Mouse (Mus musculus): ENCODE measurements at regions not wholly inside any gene's neighbourhood (a gene's known extent, or its start where the extent isn't known, plus 50 kb on each side); places are given as distances from the start of the nearest gene placed in this dataset.

DNA sequence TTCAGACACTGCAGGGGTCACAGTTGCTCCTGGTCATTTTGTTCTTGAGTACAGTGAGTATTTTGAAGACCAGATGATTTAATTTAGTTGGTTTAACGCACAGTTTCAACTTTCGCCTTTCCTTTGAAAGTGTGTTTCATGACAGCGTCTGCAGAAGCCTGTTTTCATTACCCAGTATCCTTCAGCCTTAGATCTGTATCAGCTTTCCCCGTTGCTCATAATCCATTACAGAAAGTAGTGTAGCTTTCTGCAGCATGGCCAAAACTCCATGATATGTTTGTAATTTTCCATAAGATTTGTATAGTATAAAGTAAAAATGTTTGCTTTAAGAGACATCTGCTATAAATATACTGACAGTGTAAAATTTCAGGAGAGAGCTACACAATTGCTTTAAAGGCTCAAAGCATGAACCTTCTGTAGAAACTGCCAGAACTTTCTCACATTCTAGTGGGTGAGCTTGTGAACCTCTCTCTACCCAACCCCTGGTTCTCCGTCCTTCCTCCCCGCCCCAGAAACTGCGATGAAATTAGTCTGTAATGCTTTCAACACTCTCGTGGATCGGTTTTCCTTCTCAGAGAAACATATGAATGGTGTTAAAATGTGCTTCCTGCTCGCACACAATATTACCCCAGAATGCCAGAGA, 506.6 kb upstream of the Adgrl2 start:
- no peaks in the 10 kb centered on the region for H3K27me3 ChIP-seq
- WGBS: 28% methylated on average over 10 of the region's 10 CpGs
- no peak overlapping the region for H3K9ac ChIP-seq
- peak overlapping the region; percentile 16; the same call in 1 of the 2 replicates for H3K4me3 ChIP-seq (replicated peaks)
- no peaks in the 10 kb centered on the region for H3K9me3 ChIP-seq (replicated peaks)
- peak overlapping the region; percentile 41 for H3K4me2 ChIP-seq (replicated peaks)
- no peak for ATAC-seq (ENCODE audit: insufficient number of reproducible peaks, low FRiP score, low TSS enrichment, low read depth)
- peaks cover 5% of the 10 kb centered on the region; the same call in 1 of the 2 replicates for H3K4me1 ChIP-seq
- no peaks in the 10 kb centered on the region for H3K36me3 ChIP-seq
- H3K27ac ChIP-seq (replicated peaks): peak overlapping the region; percentile 58

DNA sequence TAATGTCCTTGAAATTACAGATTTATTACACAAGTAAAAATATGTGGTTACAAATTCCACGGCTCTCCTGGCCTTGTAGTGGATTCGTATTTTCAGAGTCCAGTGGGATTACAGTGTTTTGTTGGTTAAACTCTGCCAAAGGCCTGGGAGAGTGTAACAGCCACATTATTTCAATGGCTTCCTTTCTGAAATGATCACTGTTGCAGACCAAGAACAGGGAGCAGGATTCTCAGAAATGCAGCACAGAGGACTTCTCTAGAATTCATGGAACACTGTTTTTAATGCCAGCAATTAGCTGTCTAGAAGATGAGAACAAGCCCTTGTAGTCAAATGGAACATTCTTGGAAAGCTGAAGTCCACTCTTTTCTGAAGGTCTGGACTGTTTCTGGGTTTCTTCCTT, 505.8 kb upstream of the Adgrl2 start:
- Histone ChIP-seq H3K9ac (no peak overlapping the region), H3K36me3 (no peaks in the 10 kb centered on the region), H3K27ac (replicated peaks) (peak overlapping the region; percentile 58; the same call in 1 of the 2 replicates), H3K4me2 (replicated peaks) (0 out of 2 replicates have a peak overlapping the region, but pooled peaks have one; percentile 41), H3K9me3 (replicated peaks) (no peaks in the 10 kb centered on the region), H3K4me1 (peaks cover 5% of the 10 kb centered on the region; the same call in 1 of the 2 replicates), H3K27me3 (no peaks in the 10 kb centered on the region), H3K4me3 (replicated peaks) (no peak overlapping the region)
- 42% methylated on average over 2 of the region's 2 CpGs for WGBS
- ATAC-seq (ENCODE audit: insufficient number of reproducible peaks, low FRiP score, low TSS enrichment, low read depth): no peak

DNA sequence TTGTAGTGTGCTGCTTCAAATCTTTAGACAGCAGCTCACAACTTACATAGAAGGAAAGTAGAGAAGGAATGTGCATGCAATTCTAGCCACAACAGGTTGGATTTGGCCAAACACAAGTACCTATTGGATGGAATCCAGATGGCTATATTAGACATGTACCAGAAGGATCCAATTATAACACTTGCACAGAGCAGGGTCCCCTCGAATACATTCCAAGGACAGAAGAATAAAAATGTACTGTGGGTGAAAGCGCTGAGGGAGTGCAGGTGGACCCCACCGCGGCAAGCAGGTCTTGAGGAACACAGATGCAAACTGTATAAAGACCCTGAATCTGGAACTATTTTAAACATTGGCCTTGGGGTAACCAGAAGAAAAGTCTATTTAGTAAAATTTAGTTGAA, 497.8 kb upstream of the Adgrl2 start:
- H3K9me3 ChIP-seq (replicated peaks): no peaks in the 10 kb centered on the region
- no peak overlapping the region for H3K4me3 ChIP-seq (replicated peaks)
- 0 out of 2 replicates have a peak, but pooled peaks cover 3% of the 10 kb centered on the region for H3K4me1 ChIP-seq
- 28% methylated on average over 4 of the region's 4 CpGs for WGBS
- H3K4me2 ChIP-seq (replicated peaks): no peak overlapping the region
- H3K27me3 ChIP-seq: no peaks in the 10 kb centered on the region
- H3K9ac ChIP-seq: no peak overlapping the region
- no peak for ATAC-seq (ENCODE audit: insufficient number of reproducible peaks, low FRiP score, low TSS enrichment, low read depth)
- H3K27ac ChIP-seq (replicated peaks): no peak overlapping the region
- H3K36me3 ChIP-seq: no peaks in the 10 kb centered on the region

DNA sequence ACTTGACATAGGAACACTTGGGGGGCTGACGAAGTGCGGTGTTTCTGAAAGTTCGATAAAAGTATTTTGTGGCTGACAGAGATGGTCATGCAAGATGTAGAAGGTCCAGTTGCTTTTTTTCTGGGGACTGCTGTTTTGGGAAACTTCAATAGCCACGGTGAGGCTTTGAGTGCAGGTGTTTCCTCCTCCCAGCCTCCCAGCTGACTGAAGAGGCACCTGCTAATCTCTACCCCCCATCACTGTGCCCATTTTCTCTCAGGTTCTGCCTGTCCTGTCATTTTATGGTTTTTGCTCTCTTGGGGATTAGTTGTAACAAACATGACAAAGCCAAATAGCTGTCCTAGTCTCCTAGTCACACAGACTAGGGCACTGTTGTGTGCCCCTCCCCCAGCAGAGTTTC, 495.1 kb upstream of the Adgrl2 start:
- H3K4me3 ChIP-seq (replicated peaks): no peak overlapping the region
- 76% methylated on average over 4 of the region's 4 CpGs for WGBS
- no peak for ATAC-seq (ENCODE audit: insufficient number of reproducible peaks, low FRiP score, low TSS enrichment, low read depth)
- no peaks in the 10 kb centered on the region for H3K36me3 ChIP-seq
- H3K4me2 ChIP-seq (replicated peaks): no peak overlapping the region
- H3K27me3 ChIP-seq: no peaks in the 10 kb centered on the region
- H3K4me1 ChIP-seq: 0 out of 2 replicates have a peak, but pooled peaks cover 3% of the 10 kb centered on the region
- H3K27ac ChIP-seq (replicated peaks): no peak overlapping the region
- no peak overlapping the region for H3K9ac ChIP-seq
- no peaks in the 10 kb centered on the region for H3K9me3 ChIP-seq (replicated peaks)

DNA sequence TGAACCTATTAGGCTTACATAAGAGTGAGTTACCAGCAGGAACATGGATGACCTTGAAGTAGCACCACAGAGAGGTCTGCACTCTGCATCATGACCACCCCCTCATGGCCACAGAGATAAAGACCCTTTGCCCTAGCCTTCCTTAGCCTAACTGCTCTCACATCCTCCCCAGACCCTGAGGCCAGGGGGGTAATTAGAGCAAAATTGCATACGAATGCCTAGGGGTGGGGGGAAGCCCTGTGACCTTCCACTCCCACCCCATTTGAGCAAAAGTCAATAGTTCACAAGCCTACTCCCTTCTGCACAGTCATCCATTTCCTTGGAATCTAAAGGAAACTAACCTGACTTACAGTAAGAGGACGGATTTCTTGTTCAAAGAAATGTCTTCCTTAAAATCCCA, 494.0 kb upstream of the Adgrl2 start:
- Histone ChIP-seq H3K9me3 (replicated peaks) (no peaks in the 10 kb centered on the region), H3K4me1 (0 out of 2 replicates have a peak, but pooled peaks cover 3% of the 10 kb centered on the region), H3K9ac (no peak overlapping the region), H3K36me3 (no peaks in the 10 kb centered on the region), H3K4me2 (replicated peaks) (no peak overlapping the region), H3K27ac (replicated peaks) (no peak overlapping the region), H3K27me3 (no peaks in the 10 kb centered on the region), H3K4me3 (replicated peaks) (no peak overlapping the region)
- ATAC-seq (ENCODE audit: insufficient number of reproducible peaks, low FRiP score, low TSS enrichment, low read depth): no peak
- 57% methylated on average over 2 of the region's 2 CpGs for WGBS

DNA sequence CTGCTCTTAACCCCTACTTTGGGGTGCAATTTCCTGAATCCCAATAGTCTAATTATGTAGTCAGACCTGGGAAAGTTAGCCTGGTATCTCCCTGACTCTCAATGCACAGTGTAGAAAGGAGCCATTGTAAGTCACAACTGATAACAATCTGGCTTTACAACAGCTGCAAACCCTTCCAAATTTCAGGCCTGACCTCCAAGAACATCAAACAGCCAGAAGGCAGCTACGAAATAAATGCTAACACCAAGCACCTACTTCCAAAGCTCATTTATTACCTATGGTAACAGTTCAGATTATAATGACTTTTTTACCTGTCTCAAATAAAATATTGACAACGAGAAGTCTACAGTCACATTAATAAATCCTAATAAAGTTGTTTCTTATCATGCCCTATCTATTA, 485.8 kb upstream of the Adgrl2 start:
- H3K4me1 ChIP-seq: no peaks in the 10 kb centered on the region
- H3K9ac ChIP-seq: no peak overlapping the region
- H3K4me3 ChIP-seq (replicated peaks): no peak overlapping the region
- WGBS: 65% methylated on average over 2 of the region's 2 CpGs
- H3K36me3 ChIP-seq: no peaks in the 10 kb centered on the region
- H3K9me3 ChIP-seq (replicated peaks): no peaks in the 10 kb centered on the region
- ATAC-seq (ENCODE audit: insufficient number of reproducible peaks, low FRiP score, low TSS enrichment, low read depth): no peak
- no peak overlapping the region for H3K27ac ChIP-seq (replicated peaks)
- no peaks in the 10 kb centered on the region for H3K27me3 ChIP-seq
- H3K4me2 ChIP-seq (replicated peaks): no peak overlapping the region

DNA sequence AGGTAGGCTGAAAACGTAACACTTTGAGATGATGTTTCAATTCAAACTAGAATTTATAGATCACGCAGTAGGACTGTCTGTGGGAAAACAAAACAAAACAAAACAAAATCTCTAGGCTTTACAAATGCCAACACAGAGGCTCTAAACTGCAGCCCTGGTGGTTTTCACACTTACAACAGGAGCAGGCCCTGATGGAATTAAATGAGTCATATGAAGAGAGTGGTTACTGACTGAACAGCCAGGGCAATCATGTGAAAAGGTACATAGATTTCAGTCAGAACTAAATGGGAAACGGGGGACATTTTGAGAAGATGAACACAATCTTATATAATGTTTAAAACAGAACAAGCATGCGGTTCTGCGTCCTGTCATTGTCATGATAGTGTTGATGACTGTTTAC, 476.6 kb upstream of the Adgrl2 start:
- Histone ChIP-seq H3K36me3 (no peaks in the 10 kb centered on the region), H3K27me3 (no peaks in the 10 kb centered on the region), H3K4me3 (replicated peaks) (no peak overlapping the region), H3K9me3 (replicated peaks) (no peaks in the 10 kb centered on the region), H3K4me1 (no peaks in the 10 kb centered on the region), H3K27ac (replicated peaks) (no peak overlapping the region), H3K9ac (no peak overlapping the region), H3K4me2 (replicated peaks) (no peak overlapping the region)
- WGBS: 91% methylated on average over 5 of the region's 5 CpGs
- ATAC-seq (ENCODE audit: insufficient number of reproducible peaks, low FRiP score, low TSS enrichment, low read depth): no peak

DNA sequence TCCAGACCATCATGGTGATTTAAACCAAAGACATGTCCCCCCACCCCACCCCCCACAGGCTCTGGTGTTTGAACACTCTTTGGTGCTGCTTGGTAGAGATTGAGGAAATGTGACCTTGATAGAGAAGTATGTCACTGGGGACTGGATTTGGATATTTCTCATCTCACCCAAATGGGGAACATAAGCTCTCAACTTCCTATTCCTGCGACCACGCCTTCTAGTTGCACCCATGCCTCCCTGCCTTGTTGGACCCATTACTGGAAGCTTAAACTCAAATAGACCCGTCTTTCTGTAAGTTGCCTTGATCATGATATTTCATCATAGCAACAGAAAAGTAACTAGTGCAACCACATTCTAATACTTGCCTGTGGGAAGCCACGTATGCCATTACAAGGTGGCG, 474.2 kb upstream of the Adgrl2 start:
- WGBS: 92% methylated on average over 5 of the region's 5 CpGs
- Histone ChIP-seq H3K4me3 (replicated peaks) (no peak overlapping the region), H3K9me3 (replicated peaks) (no peaks in the 10 kb centered on the region), H3K9ac (no peak overlapping the region), H3K36me3 (no peaks in the 10 kb centered on the region), H3K27ac (replicated peaks) (no peak overlapping the region), H3K27me3 (no peaks in the 10 kb centered on the region), H3K4me1 (no peaks in the 10 kb centered on the region), H3K4me2 (replicated peaks) (no peak overlapping the region)
- no peak for ATAC-seq (ENCODE audit: insufficient number of reproducible peaks, low FRiP score, low TSS enrichment, low read depth)

DNA sequence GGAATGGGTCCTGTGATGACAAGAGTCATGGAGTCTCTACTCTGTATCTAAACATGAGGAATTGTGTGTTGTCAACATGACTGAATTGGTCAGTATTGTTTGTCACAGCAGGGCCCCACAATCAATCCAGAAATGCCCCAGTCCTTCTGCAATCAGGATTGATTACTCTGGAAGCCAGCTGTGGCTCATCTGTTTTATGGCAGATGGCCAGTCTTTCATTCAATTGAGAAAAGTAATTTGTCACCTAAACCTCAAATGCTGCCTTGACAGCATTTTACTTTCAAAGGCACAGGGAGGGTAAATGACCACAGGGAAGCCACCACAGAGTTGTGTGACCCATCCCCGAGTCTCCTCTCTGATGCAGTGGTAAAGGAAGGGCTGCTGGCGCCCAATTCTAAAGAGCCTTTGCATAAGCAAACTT, 471.8 kb upstream of the Adgrl2 start:
- no peaks in the 10 kb centered on the region for H3K36me3 ChIP-seq
- H3K27me3 ChIP-seq: no peaks in the 10 kb centered on the region
- H3K4me1 ChIP-seq: no peaks in the 10 kb centered on the region
- no peak overlapping the region for H3K4me2 ChIP-seq (replicated peaks)
- no peak overlapping the region for H3K4me3 ChIP-seq (replicated peaks)
- no peak for ATAC-seq (ENCODE audit: insufficient number of reproducible peaks, low FRiP score, low TSS enrichment, low read depth)
- H3K9me3 ChIP-seq (replicated peaks): no peaks in the 10 kb centered on the region
- WGBS: 75% methylated on average over 2 of the region's 2 CpGs
- no peak overlapping the region for H3K27ac ChIP-seq (replicated peaks)
- no peak overlapping the region for H3K9ac ChIP-seq

DNA sequence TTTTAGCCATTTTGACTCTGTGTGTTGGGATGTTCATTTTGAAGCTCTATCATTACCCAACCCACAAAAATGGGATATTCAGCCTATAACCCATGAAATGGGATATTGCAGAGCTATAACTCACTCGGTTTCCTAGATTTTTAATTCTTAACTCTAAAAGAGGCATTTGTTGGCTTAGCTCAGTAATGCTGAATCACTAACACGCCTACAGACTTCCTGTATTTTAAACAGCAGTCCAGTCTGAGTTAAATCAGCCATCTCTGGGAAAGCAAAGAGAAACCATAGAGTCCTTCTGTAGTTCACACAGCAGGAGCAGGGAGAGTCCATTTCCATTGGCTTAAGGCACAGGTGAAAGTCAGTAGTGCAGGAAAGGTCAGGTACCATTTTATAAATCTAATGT, 471.3 kb upstream of the Adgrl2 start:
- Histone ChIP-seq H3K4me3 (replicated peaks) (no peak overlapping the region), H3K27ac (replicated peaks) (no peak overlapping the region), H3K9ac (no peak overlapping the region), H3K27me3 (no peaks in the 10 kb centered on the region), H3K36me3 (no peaks in the 10 kb centered on the region), H3K4me2 (replicated peaks) (no peak overlapping the region), H3K4me1 (no peaks in the 10 kb centered on the region), H3K9me3 (replicated peaks) (no peaks in the 10 kb centered on the region)
- no peak for ATAC-seq (ENCODE audit: insufficient number of reproducible peaks, low FRiP score, low TSS enrichment, low read depth)
- WGBS: 72% methylated on average over 2 of the region's 2 CpGs

DNA sequence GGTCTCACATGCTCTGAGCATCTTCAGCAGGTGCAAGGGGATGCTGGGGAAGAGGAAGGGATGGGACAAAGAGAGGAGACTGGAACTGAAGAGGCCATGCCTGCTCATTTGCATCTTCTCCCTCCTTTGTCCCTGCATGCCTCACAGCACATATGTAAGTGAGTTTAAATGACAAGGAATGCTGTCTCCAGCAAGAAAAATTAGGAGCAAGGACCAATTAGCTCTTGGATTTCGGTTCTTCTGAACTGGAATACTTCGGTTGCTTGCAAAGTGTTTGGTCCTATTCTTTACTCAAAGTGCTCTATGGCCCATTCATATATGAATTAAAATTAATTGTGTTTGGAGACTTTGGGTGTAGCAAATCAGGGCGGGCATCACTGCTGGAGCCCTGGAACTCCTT, 459.0 kb upstream of the Adgrl2 start:
- H3K4me1 ChIP-seq: peaks cover 2% of the 10 kb centered on the region
- H3K27me3 ChIP-seq: no peaks in the 10 kb centered on the region; the same call in none of the 2 replicates
- no peak overlapping the region for H3K9ac ChIP-seq
- no peak overlapping the region for H3K4me2 ChIP-seq (replicated peaks)
- 90% methylated on average over 3 of the region's 3 CpGs for WGBS
- H3K9me3 ChIP-seq (replicated peaks): no peaks in the 10 kb centered on the region
- no peak for ATAC-seq (ENCODE audit: insufficient number of reproducible peaks, low FRiP score, low TSS enrichment, low read depth)
- H3K27ac ChIP-seq (replicated peaks): no peak overlapping the region
- no peak overlapping the region for H3K4me3 ChIP-seq (replicated peaks)
- no peaks in the 10 kb centered on the region for H3K36me3 ChIP-seq

DNA sequence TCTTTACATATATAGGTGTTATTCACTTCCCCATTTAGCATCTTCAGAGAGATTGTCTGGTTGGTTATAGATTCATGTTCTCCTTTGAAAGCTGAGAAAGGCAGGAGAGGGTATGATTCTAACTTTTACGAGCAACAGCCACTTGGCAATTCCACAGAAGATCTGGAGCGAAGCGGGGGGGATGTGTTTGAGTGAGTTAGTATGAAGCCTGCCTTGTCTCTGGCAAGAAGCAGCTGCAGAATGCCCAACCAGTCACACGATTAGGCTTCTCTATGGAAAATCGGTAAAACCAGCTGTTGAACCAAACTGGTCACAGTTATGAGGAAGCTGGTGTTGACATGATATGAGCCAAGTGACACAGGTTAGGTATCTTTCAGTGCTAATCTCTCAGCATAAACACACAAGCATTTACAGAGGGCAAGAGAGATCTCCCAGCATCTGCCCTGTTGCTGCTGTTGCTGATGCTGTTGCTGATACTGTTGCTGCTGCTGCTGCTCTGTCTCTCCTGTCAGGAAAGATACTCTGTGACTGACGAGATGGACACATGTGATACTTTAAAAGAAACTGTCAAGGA, 455.7 kb upstream of the Adgrl2 start:
- no peak overlapping the region for H3K4me2 ChIP-seq (replicated peaks)
- H3K9ac ChIP-seq: no peak overlapping the region
- no peaks in the 10 kb centered on the region for H3K36me3 ChIP-seq
- ATAC-seq (ENCODE audit: insufficient number of reproducible peaks, low FRiP score, low TSS enrichment, low read depth): no peak
- no peaks in the 10 kb centered on the region for H3K9me3 ChIP-seq (replicated peaks)
- H3K27ac ChIP-seq (replicated peaks): no peak overlapping the region
- no peaks in the 10 kb centered on the region; the same call in none of the 2 replicates for H3K27me3 ChIP-seq
- 63% methylated on average over 6 of the region's 6 CpGs for WGBS
- no peak overlapping the region for H3K4me3 ChIP-seq (replicated peaks)
- H3K4me1 ChIP-seq: peaks cover 2% of the 10 kb centered on the region

All from embryonic facial prominence, embryonic 15.5 days (tissue).